Mouse (Mus musculus): ENCODE measurements around the gene Cldn20. TPM values are rescaled to one million over a fixed set of nuclear protein-coding genes. Genes with fewer than 3 reads are reported as not detected.

The Cldn20 gene
- not detected in 2 replicates for polyA plus RNA-seq (2014; fragmentation: Nextera tagmentation; extraction: Ambion mirVana)

DNA sequence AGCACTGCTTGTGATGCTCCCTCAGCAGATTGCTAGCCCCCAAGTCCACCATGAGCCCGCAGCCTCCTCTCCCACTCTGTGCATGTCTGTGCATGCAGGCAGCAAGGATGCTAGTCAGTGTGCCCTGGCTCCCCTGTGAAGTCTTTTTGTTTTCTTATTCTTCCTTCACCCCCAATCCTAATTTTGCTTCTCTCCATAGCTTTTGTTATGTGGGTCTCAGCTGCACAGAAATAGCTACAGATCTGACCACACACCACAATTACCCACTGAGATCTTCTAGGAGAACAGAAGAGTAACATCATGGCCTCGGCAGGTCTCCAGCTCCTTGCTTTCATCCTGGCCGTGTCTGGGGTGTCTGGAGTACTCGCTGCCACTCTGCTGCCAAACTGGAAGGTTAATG, at the start of gene Cldn20:
Cldn20 (plus strand) TSS at position 301 of the 400 bp plus-strand sequence.
- Histone ChIP-seq H3K4me2 (ENCODE audit: low read length) (no peak within 1 kb of the TSS), H3K4me3 (replicated peaks; ENCODE audit: low read depth, low read length) (no peak within 1 kb of the TSS), H3K36me3 (ENCODE audit: control insufficient read depth, insufficient read depth, low read length) (0 out of 2 replicates have a peak, but pooled peaks cover 3% of the 10 kb centered on the region), H3K9ac (replicated peaks; ENCODE audit: low read length) (no peak within 1 kb of the TSS), H3K27me3 (ENCODE audit: control insufficient read depth, insufficient read depth, low read length) (no peaks in the 10 kb centered on the region), H3K27ac (replicated peaks; ENCODE audit: low read depth, low read length) (no peak within 1 kb of the TSS), H3K9me3 (ENCODE audit: control insufficient read depth, low read length) (no peaks in the 10 kb centered on the region), H3K4me1 (ENCODE audit: control insufficient read depth, insufficient read depth, low read length) (no peaks in the 10 kb centered on the region)
- 89% methylated on average over 4 of the region's 4 CpGs for WGBS
- DNase-seq (no peak), ATAC-seq (ENCODE audit: low FRiP score, low TSS enrichment) (no peak)

DNA sequence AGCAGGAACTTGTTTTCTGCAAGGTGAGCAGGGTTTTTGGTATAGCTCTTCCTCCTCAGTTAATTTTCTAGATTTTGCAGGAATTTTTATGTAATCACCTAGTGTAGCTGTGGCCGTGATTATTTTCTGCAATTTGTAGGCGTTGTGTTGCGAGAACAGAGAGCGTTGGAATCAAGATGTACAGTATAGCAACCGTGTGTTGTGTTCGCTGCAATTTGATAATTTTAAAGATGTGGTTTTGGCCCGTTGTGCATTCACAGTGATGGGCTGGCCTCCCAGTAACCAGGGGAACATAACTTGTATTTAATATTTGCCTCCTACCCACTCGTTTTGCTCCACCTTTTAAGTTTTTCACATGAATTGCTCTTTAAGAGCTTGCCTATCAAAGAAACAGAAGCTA, 49.3 kb upstream of the Cldn20 start:
- Histone ChIP-seq H3K27me3 (ENCODE audit: control insufficient read depth, insufficient read depth, low read length) (no peaks in the 10 kb centered on the region), H3K4me1 (ENCODE audit: control insufficient read depth, insufficient read depth, low read length) (no peaks in the 10 kb centered on the region), H3K36me3 (ENCODE audit: control insufficient read depth, insufficient read depth, low read length) (no peaks in the 10 kb centered on the region), H3K4me2 (ENCODE audit: low read length) (no peak overlapping the region), H3K4me3 (replicated peaks; ENCODE audit: low read depth, low read length) (no peak overlapping the region), H3K27ac (replicated peaks; ENCODE audit: low read depth, low read length) (no peak overlapping the region), H3K9ac (replicated peaks; ENCODE audit: low read length) (no peak overlapping the region), H3K9me3 (ENCODE audit: control insufficient read depth, low read length) (no peaks in the 10 kb centered on the region)
- 92% methylated on average over 8 of the region's 8 CpGs for WGBS
- DNase-seq (no peak), ATAC-seq (ENCODE audit: low FRiP score, low TSS enrichment) (no peak)

DNA sequence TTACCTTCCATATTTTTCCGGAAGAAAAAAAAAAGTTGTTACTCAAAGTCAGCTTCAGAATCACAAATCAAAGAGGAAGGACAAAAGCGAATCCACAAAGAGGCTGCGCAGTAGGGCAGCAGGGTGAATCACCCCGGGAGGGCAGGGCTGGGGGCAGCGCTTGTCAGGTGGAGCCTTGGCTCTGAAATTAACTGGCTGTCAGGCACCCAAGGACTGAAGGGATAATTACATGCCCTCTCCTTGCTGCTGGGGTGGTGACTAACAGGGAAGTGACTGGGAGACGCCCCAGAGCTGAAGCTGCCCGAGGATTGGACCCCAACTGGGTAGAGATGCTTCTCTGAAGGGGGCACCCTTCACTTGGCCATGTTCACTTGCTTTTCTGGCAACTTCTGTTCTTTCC, 46.5 kb upstream of the Cldn20 start:
- H3K9ac ChIP-seq (replicated peaks; ENCODE audit: low read length), result no peak overlapping the region
- H3K36me3 ChIP-seq (ENCODE audit: control insufficient read depth, insufficient read depth, low read length), result no peaks in the 10 kb centered on the region
- no peak overlapping the region for H3K4me2 ChIP-seq (ENCODE audit: low read length)
- WGBS, result 77% methylated on average over 7 of the region's 7 CpGs
- DNase-seq, result no peak
- H3K27me3 ChIP-seq (ENCODE audit: control insufficient read depth, insufficient read depth, low read length), result no peaks in the 10 kb centered on the region
- H3K27ac ChIP-seq (replicated peaks; ENCODE audit: low read depth, low read length), result no peak overlapping the region
- no peak overlapping the region for H3K4me3 ChIP-seq (replicated peaks; ENCODE audit: low read depth, low read length)
- no peaks in the 10 kb centered on the region for H3K9me3 ChIP-seq (ENCODE audit: control insufficient read depth, low read length)
- ATAC-seq (ENCODE audit: low FRiP score, low TSS enrichment), result no peak
- H3K4me1 ChIP-seq (ENCODE audit: control insufficient read depth, insufficient read depth, low read length), result no peaks in the 10 kb centered on the region

DNA sequence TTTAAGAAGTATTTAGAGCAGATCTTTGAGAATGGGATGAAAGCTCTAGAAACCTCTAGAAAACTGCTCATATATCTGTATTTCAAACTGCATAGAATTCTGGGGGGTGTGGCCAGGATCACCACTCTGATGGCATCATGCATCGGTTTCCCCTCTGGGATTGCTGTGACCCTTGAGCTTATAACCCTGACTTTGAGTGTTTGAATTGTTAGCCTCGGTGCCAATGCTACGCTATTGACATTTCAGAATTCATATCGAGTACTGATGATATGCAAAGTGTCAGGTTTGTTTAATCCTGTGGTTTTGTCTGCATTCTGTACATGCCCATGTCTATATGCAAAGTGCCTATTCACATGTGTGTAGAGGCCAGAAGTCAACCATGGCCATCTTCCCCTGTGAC, 45.1 kb upstream of the Cldn20 start:
- Histone ChIP-seq H3K9me3 (ENCODE audit: control insufficient read depth, low read length) (no peaks in the 10 kb centered on the region), H3K4me2 (ENCODE audit: low read length) (no peak overlapping the region), H3K9ac (replicated peaks; ENCODE audit: low read length) (no peak overlapping the region), H3K27me3 (ENCODE audit: control insufficient read depth, insufficient read depth, low read length) (no peaks in the 10 kb centered on the region), H3K36me3 (ENCODE audit: control insufficient read depth, insufficient read depth, low read length) (no peaks in the 10 kb centered on the region), H3K4me1 (ENCODE audit: control insufficient read depth, insufficient read depth, low read length) (no peaks in the 10 kb centered on the region), H3K27ac (replicated peaks; ENCODE audit: low read depth, low read length) (no peak overlapping the region), H3K4me3 (replicated peaks; ENCODE audit: low read depth, low read length) (no peak overlapping the region)
- DNase-seq (no peak), ATAC-seq (ENCODE audit: low FRiP score, low TSS enrichment) (no peak)
- 93% methylated on average over 4 of the region's 4 CpGs for WGBS

DNA sequence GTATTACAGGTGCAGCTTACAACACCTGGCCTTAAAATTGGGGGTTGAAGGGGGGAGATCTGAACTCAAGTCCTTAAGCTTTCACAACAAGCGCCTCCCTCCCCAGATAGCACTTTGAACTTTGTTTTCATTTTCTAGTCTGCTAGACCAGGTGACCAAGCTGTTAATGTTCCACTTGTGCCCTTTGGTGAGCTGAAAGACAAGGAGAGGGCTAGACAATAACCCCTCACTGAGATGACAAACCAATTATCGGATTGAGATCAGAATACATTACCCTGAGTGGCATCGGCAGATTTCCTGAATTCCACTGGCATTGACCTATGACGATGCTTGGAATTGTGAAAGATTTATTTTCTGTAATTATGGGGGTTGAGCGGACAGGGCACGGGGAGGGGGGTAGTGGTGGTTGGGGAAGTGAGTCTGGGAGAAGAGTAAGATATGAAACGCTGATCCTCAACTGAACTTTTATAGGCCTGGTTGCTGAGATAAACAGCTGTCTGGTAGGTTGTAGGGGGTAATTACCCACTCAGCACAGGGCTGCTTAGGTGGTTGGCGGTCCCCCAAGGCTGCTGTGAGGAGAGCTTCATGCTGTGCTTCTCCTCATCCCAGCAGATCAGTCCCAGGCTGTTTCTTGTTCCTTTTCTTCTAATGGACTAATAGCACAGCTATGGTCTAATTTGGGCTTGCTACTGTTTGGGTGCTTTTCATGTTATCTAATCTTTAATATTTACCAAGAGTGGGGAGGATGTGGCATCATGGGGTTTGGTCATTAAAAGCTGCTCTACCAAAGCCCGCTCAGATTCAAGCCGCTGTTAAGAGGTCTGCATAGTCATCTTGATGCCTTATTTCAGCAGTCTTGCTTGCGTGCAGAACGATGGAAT, 44.4 kb upstream of the Cldn20 start:
- Histone ChIP-seq H3K9me3 (ENCODE audit: control insufficient read depth, low read length) (no peaks in the 10 kb centered on the region), H3K9ac (replicated peaks; ENCODE audit: low read length) (no peak overlapping the region), H3K27ac (replicated peaks; ENCODE audit: low read depth, low read length) (no peak overlapping the region), H3K4me2 (ENCODE audit: low read length) (no peak overlapping the region), H3K4me1 (ENCODE audit: control insufficient read depth, insufficient read depth, low read length) (no peaks in the 10 kb centered on the region), H3K27me3 (ENCODE audit: control insufficient read depth, insufficient read depth, low read length) (no peaks in the 10 kb centered on the region), H3K36me3 (ENCODE audit: control insufficient read depth, insufficient read depth, low read length) (no peaks in the 10 kb centered on the region), H3K4me3 (replicated peaks; ENCODE audit: low read depth, low read length) (no peak overlapping the region)
- WGBS, result 76% methylated on average over 12 of the region's 12 CpGs
- ATAC-seq (ENCODE audit: low FRiP score, low TSS enrichment) (no peak), DNase-seq (no peak)

DNA sequence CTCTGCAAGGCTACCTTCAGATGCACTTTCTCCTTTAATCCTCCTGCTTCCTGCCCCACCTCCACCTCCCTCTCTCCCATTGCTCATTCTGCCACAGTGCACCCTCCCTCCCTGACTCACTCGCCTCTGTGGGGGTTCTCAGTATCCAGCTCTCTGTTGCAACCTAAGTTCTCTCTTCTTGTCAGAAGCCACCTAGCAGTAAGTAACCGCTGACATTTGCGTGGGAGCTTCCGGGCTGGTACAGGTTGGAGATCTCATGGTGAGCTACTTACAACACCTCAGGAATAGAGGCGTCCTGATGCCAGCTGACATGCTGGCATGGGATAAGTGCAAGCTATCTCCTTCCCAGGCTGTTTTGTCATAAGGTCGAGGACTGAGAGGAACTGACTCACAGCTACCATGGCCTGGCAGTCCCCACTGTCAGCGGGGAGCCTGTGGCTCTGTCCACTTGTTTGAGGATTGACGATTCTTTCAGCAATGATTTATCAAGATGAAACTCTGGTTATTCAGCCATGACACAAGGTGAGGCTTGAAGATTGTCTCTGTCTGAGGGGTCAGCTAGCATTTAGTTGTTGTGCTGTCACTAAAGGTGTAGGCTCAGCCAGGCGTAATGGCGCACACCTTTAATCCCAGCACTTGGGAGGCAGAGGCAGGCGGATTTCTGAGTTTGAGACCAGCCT, 42.0 kb upstream of the Cldn20 start:
- no peak for ATAC-seq (ENCODE audit: low FRiP score, low TSS enrichment)
- Histone ChIP-seq H3K9ac (replicated peaks; ENCODE audit: low read length) (no peak overlapping the region), H3K4me3 (replicated peaks; ENCODE audit: low read depth, low read length) (no peak overlapping the region), H3K4me1 (ENCODE audit: control insufficient read depth, insufficient read depth, low read length) (no peaks in the 10 kb centered on the region), H3K27ac (replicated peaks; ENCODE audit: low read depth, low read length) (no peak overlapping the region), H3K4me2 (ENCODE audit: low read length) (no peak overlapping the region), H3K36me3 (ENCODE audit: control insufficient read depth, insufficient read depth, low read length) (no peaks in the 10 kb centered on the region), H3K27me3 (ENCODE audit: control insufficient read depth, insufficient read depth, low read length) (no peaks in the 10 kb centered on the region), H3K9me3 (ENCODE audit: control insufficient read depth, low read length) (no peaks in the 10 kb centered on the region)
- 86% methylated on average over 11 of the region's 11 CpGs for WGBS
- no peak for DNase-seq

DNA sequence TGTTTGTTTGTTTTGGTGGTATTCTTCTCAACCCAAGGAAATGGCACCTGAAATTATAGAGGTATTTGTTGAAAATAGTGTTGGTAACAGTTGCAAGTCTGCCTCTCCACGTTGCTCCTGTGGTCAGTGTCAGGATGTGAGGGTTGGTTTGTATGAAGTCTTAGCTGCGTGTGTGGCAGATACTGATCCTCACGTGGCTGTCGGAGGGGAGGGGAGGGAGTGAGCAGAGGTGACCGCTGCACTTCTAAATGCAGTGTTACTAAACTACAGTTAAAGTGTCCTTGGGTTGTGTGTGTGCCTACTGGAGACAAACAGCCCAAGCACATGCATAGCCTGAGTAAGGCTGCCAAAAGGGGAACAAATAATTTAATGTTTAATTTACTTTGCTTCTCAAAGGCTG, 41.3 kb upstream of the Cldn20 start:
- no peak for ATAC-seq (ENCODE audit: low FRiP score, low TSS enrichment)
- Histone ChIP-seq H3K4me3 (replicated peaks; ENCODE audit: low read depth, low read length) (no peak overlapping the region), H3K4me2 (ENCODE audit: low read length) (no peak overlapping the region), H3K9ac (replicated peaks; ENCODE audit: low read length) (no peak overlapping the region), H3K27me3 (ENCODE audit: control insufficient read depth, insufficient read depth, low read length) (no peaks in the 10 kb centered on the region), H3K36me3 (ENCODE audit: control insufficient read depth, insufficient read depth, low read length) (no peaks in the 10 kb centered on the region), H3K9me3 (ENCODE audit: control insufficient read depth, low read length) (no peaks in the 10 kb centered on the region), H3K27ac (replicated peaks; ENCODE audit: low read depth, low read length) (no peak overlapping the region), H3K4me1 (ENCODE audit: control insufficient read depth, insufficient read depth, low read length) (no peaks in the 10 kb centered on the region)
- DNase-seq, result no peak
- 82% methylated on average over 5 of the region's 5 CpGs for WGBS

DNA sequence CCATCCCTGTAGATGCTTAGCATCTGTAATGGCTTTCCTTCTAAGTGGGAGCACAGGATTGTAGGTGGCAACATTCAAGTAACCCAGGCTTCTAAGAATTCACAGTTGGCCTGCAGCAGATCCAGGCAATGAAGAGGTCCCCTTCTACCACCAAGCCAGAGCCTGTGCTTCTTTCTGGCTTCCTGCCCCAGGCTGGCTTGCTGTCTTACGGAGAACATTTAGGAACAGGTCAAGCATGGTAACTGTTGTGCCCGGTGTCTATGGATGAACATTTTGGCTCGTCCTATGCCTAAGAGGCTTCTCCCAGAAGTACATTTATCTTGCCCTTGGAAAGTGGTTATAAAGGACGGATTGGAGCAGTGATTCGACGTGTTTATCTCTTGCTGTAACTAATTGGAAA, 40.7 kb upstream of the Cldn20 start:
- WGBS, result 85% methylated on average over 6 of the region's 6 CpGs
- ATAC-seq (ENCODE audit: low FRiP score, low TSS enrichment) (no peak), DNase-seq (no peak)

DNA sequence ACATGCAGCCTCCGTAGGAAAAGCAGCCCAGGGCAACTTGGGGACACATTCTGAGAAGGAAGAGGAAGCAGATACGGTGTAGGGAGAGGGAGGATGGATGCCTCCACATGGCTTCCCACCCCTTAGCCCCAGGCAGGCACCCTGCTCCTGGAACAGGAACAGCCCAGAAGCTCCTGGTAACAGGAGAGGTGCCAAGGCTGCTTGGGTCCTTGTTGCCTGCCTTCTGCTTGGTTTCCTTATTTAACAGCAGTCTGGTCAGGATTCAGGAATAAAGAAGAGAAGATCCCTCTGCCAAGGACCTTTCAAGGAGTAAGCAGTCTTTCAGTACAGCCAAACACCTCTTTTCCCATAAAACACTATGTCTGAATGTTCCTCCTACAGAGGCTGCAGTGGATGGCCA, 36.8 kb upstream of the Cldn20 start:
- H3K36me3 ChIP-seq (ENCODE audit: control insufficient read depth, insufficient read depth, low read length), result no peaks in the 10 kb centered on the region
- H3K9me3 ChIP-seq (ENCODE audit: control insufficient read depth, low read length), result no peaks in the 10 kb centered on the region
- no peak overlapping the region for H3K4me2 ChIP-seq (ENCODE audit: low read length)
- WGBS, result 86% methylated on average over 2 of the region's 2 CpGs
- H3K27me3 ChIP-seq (ENCODE audit: control insufficient read depth, insufficient read depth, low read length), result no peaks in the 10 kb centered on the region
- no peak overlapping the region for H3K9ac ChIP-seq (replicated peaks; ENCODE audit: low read length)
- ATAC-seq (ENCODE audit: low FRiP score, low TSS enrichment) (no peak), DNase-seq (no peak)
- H3K27ac ChIP-seq (replicated peaks; ENCODE audit: low read depth, low read length), result no peak overlapping the region
- H3K4me3 ChIP-seq (replicated peaks; ENCODE audit: low read depth, low read length), result no peak overlapping the region
- H3K4me1 ChIP-seq (ENCODE audit: control insufficient read depth, insufficient read depth, low read length), result no peaks in the 10 kb centered on the region

More for the DNA sequence above, 40.7 kb upstream of the Cldn20 start:
- no peak overlapping the region for H3K4me2 ChIP-seq (ENCODE audit: low read length)
- H3K9ac ChIP-seq (replicated peaks; ENCODE audit: low read length), result no peak overlapping the region
- no peaks in the 10 kb centered on the region for H3K4me1 ChIP-seq (ENCODE audit: control insufficient read depth, insufficient read depth, low read length)
- H3K36me3 ChIP-seq (ENCODE audit: control insufficient read depth, insufficient read depth, low read length), result no peaks in the 10 kb centered on the region
- H3K27ac ChIP-seq (replicated peaks; ENCODE audit: low read depth, low read length), result no peak overlapping the region
- H3K4me3 ChIP-seq (replicated peaks; ENCODE audit: low read depth, low read length), result no peak overlapping the region
- H3K9me3 ChIP-seq (ENCODE audit: control insufficient read depth, low read length), result no peaks in the 10 kb centered on the region
- H3K27me3 ChIP-seq (ENCODE audit: control insufficient read depth, insufficient read depth, low read length), result no peaks in the 10 kb centered on the region
